Mouse (Mus musculus) kidney, embryonic 16.5 days (tissue): Measurements from ENCODE around the gene Vmn1r234. TPM values are rescaled to one million over a fixed set of nuclear protein-coding genes. Genes with fewer than 3 reads are reported as not detected.
"Not testable (repeated sequence)": the region's sequence is repeated elsewhere in the genome, so short reads cannot be mapped to it uniquely, and the experiment has no call there.

Experiments
- ATAC-seq: fragments of 200-750 bp; cut with Nextera tagmentation; 2 replicates; pipeline ENCODE4 v1.8.0; 2017; ENCODE audit warnings: moderate TSS enrichment; ENCODE audit not compliant: low FRiP score, low TSS enrichment
- H3K27ac ChIP-seq: fragments of 300-500 bp; sonication (generic); 2 replicates; pipeline ENCODE4 v1.5.1; 2014; ENCODE audit warnings: low read length
- H3K27me3 ChIP-seq: fragments of 300-500 bp; sonication (generic); 2 replicates; pipeline ENCODE4 v1.6.1; 2014; ENCODE audit warnings: low read length, control low read depth, mixed read lengths; ENCODE audit not compliant: insufficient read depth
- H3K36me3 ChIP-seq: fragments of 300-500 bp; sonication (generic); 2 replicates; pipeline ENCODE4 v1.6.1; 2014; ENCODE audit warnings: low read length, control low read depth, mixed read lengths; ENCODE audit not compliant: insufficient read depth
- H3K4me1 ChIP-seq: fragments of 300-500 bp; sonication (generic); 2 replicates; pipeline ENCODE4 v1.6.1; 2014; ENCODE audit warnings: low read length, control low read depth, mixed read lengths; ENCODE audit not compliant: insufficient read depth
- H3K4me2 ChIP-seq: fragments of 300-500 bp; sonication (generic); replicated peaks from 2 replicates; pipeline ENCODE4 v1.6.1; 2014; ENCODE audit warnings: low read depth, low read length
- H3K4me3 ChIP-seq: fragments of 300-500 bp; sonication (generic); 2 replicates; pipeline ENCODE4 v1.5.1; 2014; ENCODE audit warnings: mild to moderate bottlenecking, low read length
- H3K9ac ChIP-seq: fragments of 300-500 bp; sonication (generic); replicated peaks from 2 replicates; pipeline ENCODE4 v1.6.1; 2014; ENCODE audit warnings: low read length
- H3K9me3 ChIP-seq: fragments of 300-500 bp; sonication (generic); 2 replicates; pipeline ENCODE4 v1.6.1; 2016; ENCODE audit warnings: low read length, control low read depth
- WGBS: fragments of 180-500 bp; shearing (Covaris S2); extraction: QIAGEN DNeasy Blood & Tissue Kit; methylation state at CpG from one replicate; pipeline ENCODE4 v1.1.7; 2014; 5-methylcytosine and 5-hydroxymethylcytosine counted together
- microRNA-seq: library from miRNA; unstranded; fragments of <30 nt; microRNA quantifications from one replicate; pipeline ENCODE4, GENCODE M21; 2016
- polyA plus RNA-seq: library from polyadenylated mRNA; unstranded; fragments of >200 nt; fragmentation: Nextera tagmentation; extraction: Ambion mirVana; gene quantifications from 2 replicates; pipeline ENCODE4 v1.2.1, GENCODE M21; 2015

The Vmn1r234 gene
- not detected in 2 replicates for polyA plus RNA-seq

- Histone ChIP-seq H3K4me1 (no peaks in the 10 kb centered on the region), H3K4me3 (no peak within 1 kb of the TSS), H3K36me3 (no peaks in the 10 kb centered on the region), H3K27me3 (no peaks in the 10 kb centered on the region), H3K4me2 (no peak within 1 kb of the TSS), H3K9me3 (no peaks in the 10 kb centered on the region), H3K27ac (no peak within 1 kb of the TSS), H3K9ac (no peak within 1 kb of the TSS)
- 86% methylated on average over 1 of the region's 1 CpGs for WGBS
- ATAC-seq: no peak
Measured at GRCm38 (mm10) chr17:21225787-21226186, at the start of gene Vmn1r234. TSS of gene Vmn1r234 (plus strand) at chr17:21226087.

GRCm38 (mm10) chr17:21211081-21211480 lies 14.8 kb upstream of the Vmn1r234 start:
- H3K9me3 ChIP-seq, H3K36me3 ChIP-seq, H3K4me2 ChIP-seq, H3K4me1 ChIP-seq, ATAC-seq, H3K27me3 ChIP-seq, H3K27ac ChIP-seq, H3K4me3 ChIP-seq, H3K9ac ChIP-seq: not testable (repeated sequence)
- WGBS: 70% methylated on average over 1 of the region's 1 CpGs

GRCm38 (mm10) chr17:21231654-21232053 lies 5.8 kb downstream of the Vmn1r234 start:
- H3K27ac ChIP-seq: no peak overlapping the region
- ATAC-seq: no peak; the same call in 1 of the 2 replicates
- WGBS: 29% methylated on average over 9 of the region's 9 CpGs
- 0 out of 2 replicates have a peak, but pooled peaks cover 6% of the 10 kb centered on the region for H3K9me3 ChIP-seq
- H3K36me3 ChIP-seq: no peaks in the 10 kb centered on the region
- H3K4me3 ChIP-seq: no peak overlapping the region
- no peak overlapping the region for H3K4me2 ChIP-seq
- H3K27me3 ChIP-seq: no peaks in the 10 kb centered on the region
- no peak overlapping the region for H3K9ac ChIP-seq
- H3K4me1 ChIP-seq: no peaks in the 10 kb centered on the region

- Histone ChIP-seq H3K4me1 (no peaks in the 10 kb centered on the region), H3K4me3 (no peak within 1 kb of the TSS), H3K9ac (no peak within 1 kb of the TSS)
Measured at GRCm38 (mm10) chr17:21256111-21256510, 30.2 kb downstream of the Vmn1r234 start, which contains the start of gene Vmn1r235. TSS of gene Vmn1r235 (plus strand) at chr17:21256411.

GRCm38 (mm10) chr17:21272103-21272502 lies 46.2 kb downstream of the Vmn1r234 start:
- ATAC-seq: no peak
- H3K27ac ChIP-seq: no peak overlapping the region
- H3K4me1 ChIP-seq: no peaks in the 10 kb centered on the region
- no peaks in the 10 kb centered on the region for H3K9me3 ChIP-seq
- WGBS: 8% methylated on average over 4 of the region's 4 CpGs
- no peaks in the 10 kb centered on the region for H3K36me3 ChIP-seq
- no peak overlapping the region for H3K4me3 ChIP-seq
- 0 out of 2 replicates have a peak, but pooled peaks cover 2% of the 10 kb centered on the region for H3K27me3 ChIP-seq
- no peak overlapping the region for H3K4me2 ChIP-seq
- no peak overlapping the region for H3K9ac ChIP-seq

More at GRCm38 (mm10) chr17:21256111-21256510, 30.2 kb downstream of the Vmn1r234 start, which contains the start of gene Vmn1r235:
- H3K36me3 ChIP-seq: no peaks in the 10 kb centered on the region
- H3K27me3 ChIP-seq: no peaks in the 10 kb centered on the region
- H3K27ac ChIP-seq: no peak within 1 kb of the TSS
- no peak within 1 kb of the TSS for H3K4me2 ChIP-seq
- H3K9me3 ChIP-seq: no peaks in the 10 kb centered on the region
- ATAC-seq: no peak

- no peak within 1 kb of the TSS for H3K27ac ChIP-seq
- H3K36me3 ChIP-seq: no peaks in the 10 kb centered on the region
- no peaks in the 10 kb centered on the region for H3K9me3 ChIP-seq
- no peak for ATAC-seq
- no peak within 1 kb of the TSS for H3K4me2 ChIP-seq
- no peaks in the 10 kb centered on the region for H3K4me1 ChIP-seq
- H3K4me3 ChIP-seq: no peak within 1 kb of the TSS
- H3K27me3 ChIP-seq: no peaks in the 10 kb centered on the region
- 80% methylated on average over 3 of the region's 3 CpGs for WGBS
- no peak within 1 kb of the TSS for H3K9ac ChIP-seq
Measured at GRCm38 (mm10) chr17:21282642-21283041, 56.8 kb downstream of the Vmn1r234 start, which contains the start of gene Vmn1r236. TSS of gene Vmn1r236 (plus strand) at chr17:21282942.

GRCm38 (mm10) chr17:21284395-21284794 lies 58.5 kb downstream of the Vmn1r234 start:
- no peak overlapping the region for H3K4me3 ChIP-seq
- H3K4me2 ChIP-seq: no peak overlapping the region

More at GRCm38 (mm10) chr17:21284395-21284794, 58.5 kb downstream of the Vmn1r234 start:
- no peak overlapping the region for H3K9ac ChIP-seq
- H3K36me3 ChIP-seq: no peaks in the 10 kb centered on the region
- H3K9me3 ChIP-seq: no peaks in the 10 kb centered on the region
- H3K27ac ChIP-seq: no peak overlapping the region
- ATAC-seq: no peak
- H3K27me3 ChIP-seq: no peaks in the 10 kb centered on the region
- H3K4me1 ChIP-seq: no peaks in the 10 kb centered on the region

Small RNA genes lying within 50 kb of the gene (microRNA-seq; reads per million reads assigned to microRNA genes)
- gene Gm26384: not detected

Other genes with a start within 250 kb of the Vmn1r234 start
- gene Vmn1r233, start 229.6 kb upstream of the Vmn1r234 start, polyA plus RNA-seq: not detected in 2 replicates
- 14.4 and 15.9 TPM in 2 replicates for gene Zfp160, start 217.2 kb upstream of the Vmn1r234 start, polyA plus RNA-seq
- gene Vmn1r235, start 30.3 kb downstream of the Vmn1r234 start, polyA plus RNA-seq: not detected in 2 replicates
- not detected in 2 replicates for gene Vmn1r236, start 56.9 kb downstream of the Vmn1r234 start, polyA plus RNA-seq
- not detected in 2 replicates for gene Vmn1r237, start 85.8 kb downstream of the Vmn1r234 start, polyA plus RNA-seq
- gene Zfp677, start 157.7 kb downstream of the Vmn1r234 start, polyA plus RNA-seq: 3.9 and 4.1 TPM in 2 replicates
- gene Zfp54, start 197.1 kb downstream of the Vmn1r234 start, polyA plus RNA-seq: 5.9 and 7.4 TPM in 2 replicates
- gene Zfp51, start 224.3 kb downstream of the Vmn1r234 start, polyA plus RNA-seq: 16.6 and 17.4 TPM in 2 replicates